Mouse (Mus musculus): ENCODE measurements around the gene Fez1. TPM values are rescaled to one million over a fixed set of nuclear protein-coding genes. Genes with fewer than 3 reads are reported as not detected.
A peak's percentile ranks its signal among the peaks of the same experiment; 100 is the strongest.

Gene Fez1
- polyA plus RNA-seq, 1 experiment from 2014 or later = 2.5 TPM

GRCm38 (mm10) chr9:36850091-36850490, 28.4 kb downstream of the Fez1 start:
- ATAC-seq = no peak

GRCm38 (mm10) chr9:36852175-36852574, 30.5 kb downstream of the Fez1 start:
- TF ChIP-seq CTCF (IDR thresholded peaks at IDR 0.05) = no peak
- TF ChIP-seq EP300 (IDR thresholded peaks at IDR 0.05) = no peak
- H3K4me3 ChIP-seq (ENCODE audit: low read depth, low read length) = no peak overlapping the region
- no peaks in the 10 kb centered on the region for H3K27me3 ChIP-seq (replicated peaks; ENCODE audit: insufficient read depth, low read length)
- no peaks in the 10 kb centered on the region for H3K9me3 ChIP-seq (ENCODE audit: low read length)
- no peaks in the 10 kb centered on the region for H3K36me3 ChIP-seq (ENCODE audit: insufficient read depth, low read length)
- no peaks in the 10 kb centered on the region for H3K4me1 ChIP-seq (ENCODE audit: insufficient read depth, low read depth, low read length)
- H3K27ac ChIP-seq (ENCODE audit: low read length) = no peak overlapping the region
- DNase-seq (ENCODE audit: low spot score) = no peak
- no peak overlapping the region for H3K9ac ChIP-seq (replicated peaks; ENCODE audit: low read depth)
- 70% methylated on average over 2 of the region's 2 CpGs for WGBS
- H3K4me2 ChIP-seq (replicated peaks; ENCODE audit: low read depth, low read length) = no peak overlapping the region
- no peak for ATAC-seq

More at GRCm38 (mm10) chr9:36850091-36850490, 28.4 kb downstream of the Fez1 start:
- no peak for DNase-seq (ENCODE audit: low spot score)
- Histone ChIP-seq H3K9ac (replicated peaks; ENCODE audit: low read depth) (no peak overlapping the region), H3K4me3 (ENCODE audit: low read depth, low read length) (no peak overlapping the region), H3K4me2 (replicated peaks; ENCODE audit: low read depth, low read length) (no peak overlapping the region), H3K9me3 (ENCODE audit: low read length) (no peaks in the 10 kb centered on the region), H3K36me3 (ENCODE audit: insufficient read depth, low read length) (no peaks in the 10 kb centered on the region), H3K27ac (ENCODE audit: low read length) (no peak overlapping the region), H3K27me3 (replicated peaks; ENCODE audit: insufficient read depth, low read length) (no peaks in the 10 kb centered on the region), H3K4me1 (ENCODE audit: insufficient read depth, low read depth, low read length) (no peaks in the 10 kb centered on the region)
- WGBS = 58% methylated on average over 1 of the region's 1 CpGs
- TF ChIP-seq CTCF (IDR thresholded peaks at IDR 0.05) (no peak), EP300 (IDR thresholded peaks at IDR 0.05) (no peak)

- ATAC-seq (no peak), DNase-seq (ENCODE audit: low spot score) (peak; percentile 30)
- Histone ChIP-seq H3K4me1 (ENCODE audit: insufficient read depth, low read depth, low read length) (no peaks in the 10 kb centered on the region), H3K9me3 (ENCODE audit: low read length) (no peaks in the 10 kb centered on the region), H3K27me3 (replicated peaks; ENCODE audit: insufficient read depth, low read length) (no peaks in the 10 kb centered on the region), H3K4me3 (ENCODE audit: low read depth, low read length) (no peak overlapping the region), H3K9ac (replicated peaks; ENCODE audit: low read depth) (no peak overlapping the region), H3K27ac (ENCODE audit: low read length) (no peak overlapping the region), H3K4me2 (replicated peaks; ENCODE audit: low read depth, low read length) (no peak overlapping the region), H3K36me3 (ENCODE audit: insufficient read depth, low read length) (no peaks in the 10 kb centered on the region)
- WGBS = 26% methylated on average over 2 of the region's 2 CpGs
- TF ChIP-seq CTCF (IDR thresholded peaks at IDR 0.05) = no peak
- no peak for TF ChIP-seq EP300 (IDR thresholded peaks at IDR 0.05)
Observed at GRCm38 (mm10) chr9:36856351-36856750, 34.7 kb downstream of the Fez1 start.

- no peak for ATAC-seq
- TF ChIP-seq CTCF (IDR thresholded peaks at IDR 0.05) (no peak), EP300 (IDR thresholded peaks at IDR 0.05) (no peak)
- DNase-seq (ENCODE audit: low spot score) = no peak
- H3K27me3 ChIP-seq (replicated peaks; ENCODE audit: insufficient read depth, low read length) = no peaks in the 10 kb centered on the region
- no peak overlapping the region for H3K9ac ChIP-seq (replicated peaks; ENCODE audit: low read depth)
- no peaks in the 10 kb centered on the region for H3K9me3 ChIP-seq (ENCODE audit: low read length)
- H3K36me3 ChIP-seq (ENCODE audit: insufficient read depth, low read length) = no peaks in the 10 kb centered on the region
- WGBS = 37% methylated on average over 8 of the region's 8 CpGs
- no peak overlapping the region for H3K4me3 ChIP-seq (ENCODE audit: low read depth, low read length)
- H3K4me1 ChIP-seq (ENCODE audit: insufficient read depth, low read depth, low read length) = no peaks in the 10 kb centered on the region
- H3K4me2 ChIP-seq (replicated peaks; ENCODE audit: low read depth, low read length) = no peak overlapping the region
- H3K27ac ChIP-seq (ENCODE audit: low read length) = no peak overlapping the region
Observed at GRCm38 (mm10) chr9:36857476-36858117, 35.9 kb downstream of the Fez1 start.

- WGBS = 38% methylated on average over 4 of the region's 4 CpGs
Observed at GRCm38 (mm10) chr9:36858677-36859076, 37.0 kb downstream of the Fez1 start.

GRCm38 (mm10) chr9:36862576-36862975, 40.9 kb downstream of the Fez1 start:
- Histone ChIP-seq H3K36me3 (ENCODE audit: insufficient read depth, low read length) (no peaks in the 10 kb centered on the region), H3K4me2 (replicated peaks; ENCODE audit: low read depth, low read length) (no peak overlapping the region), H3K9ac (replicated peaks; ENCODE audit: low read depth) (no peak overlapping the region), H3K27ac (ENCODE audit: low read length) (no peak overlapping the region), H3K4me3 (ENCODE audit: low read depth, low read length) (no peak overlapping the region), H3K4me1 (ENCODE audit: insufficient read depth, low read depth, low read length) (no peaks in the 10 kb centered on the region), H3K27me3 (replicated peaks; ENCODE audit: insufficient read depth, low read length) (no peaks in the 10 kb centered on the region), H3K9me3 (ENCODE audit: low read length) (no peaks in the 10 kb centered on the region)
- ATAC-seq = no peak
- no peak for TF ChIP-seq CTCF (IDR thresholded peaks at IDR 0.05)
- no peak for DNase-seq (ENCODE audit: low spot score)
- 77% methylated on average over 2 of the region's 2 CpGs for WGBS

More at GRCm38 (mm10) chr9:36858677-36859076, 37.0 kb downstream of the Fez1 start:
- Histone ChIP-seq H3K36me3 (ENCODE audit: insufficient read depth, low read length) (no peaks in the 10 kb centered on the region), H3K4me3 (ENCODE audit: low read depth, low read length) (no peak overlapping the region), H3K9ac (replicated peaks; ENCODE audit: low read depth) (no peak overlapping the region), H3K27ac (ENCODE audit: low read length) (no peak overlapping the region), H3K9me3 (ENCODE audit: low read length) (no peaks in the 10 kb centered on the region), H3K4me2 (replicated peaks; ENCODE audit: low read depth, low read length) (no peak overlapping the region), H3K4me1 (ENCODE audit: insufficient read depth, low read depth, low read length) (no peaks in the 10 kb centered on the region), H3K27me3 (replicated peaks; ENCODE audit: insufficient read depth, low read length) (no peaks in the 10 kb centered on the region)
- ATAC-seq (no peak), DNase-seq (ENCODE audit: low spot score) (no peak)
- TF ChIP-seq EP300 (IDR thresholded peaks at IDR 0.05) = no peak
- no peak for TF ChIP-seq CTCF (IDR thresholded peaks at IDR 0.05)

GRCm38 (mm10) chr9:36863694-36864093, 42.0 kb downstream of the Fez1 start:
- H3K4me3 ChIP-seq (ENCODE audit: low read depth, low read length) = no peak overlapping the region
- ATAC-seq = no peak
- TF ChIP-seq EP300 (IDR thresholded peaks at IDR 0.05) = no peak
- no peak for TF ChIP-seq CTCF (IDR thresholded peaks at IDR 0.05)

More at GRCm38 (mm10) chr9:36863694-36864093, 42.0 kb downstream of the Fez1 start:
- H3K36me3 ChIP-seq (ENCODE audit: insufficient read depth, low read length) = no peaks in the 10 kb centered on the region
- no peaks in the 10 kb centered on the region for H3K4me1 ChIP-seq (ENCODE audit: insufficient read depth, low read depth, low read length)
- no peak overlapping the region for H3K4me2 ChIP-seq (replicated peaks; ENCODE audit: low read depth, low read length)
- DNase-seq (ENCODE audit: low spot score) = no peak
- no peak overlapping the region for H3K9ac ChIP-seq (replicated peaks; ENCODE audit: low read depth)
- H3K27me3 ChIP-seq (replicated peaks; ENCODE audit: insufficient read depth, low read length) = no peaks in the 10 kb centered on the region
- WGBS = 30% methylated on average over 3 of the region's 3 CpGs
- no peaks in the 10 kb centered on the region for H3K9me3 ChIP-seq (ENCODE audit: low read length)
- H3K27ac ChIP-seq (ENCODE audit: low read length) = no peak overlapping the region

All from lung, postnatal 0 days (tissue).